Comparison of ENCODE assay signal across 8 mouse cellular contexts in the genomic region with DNA sequence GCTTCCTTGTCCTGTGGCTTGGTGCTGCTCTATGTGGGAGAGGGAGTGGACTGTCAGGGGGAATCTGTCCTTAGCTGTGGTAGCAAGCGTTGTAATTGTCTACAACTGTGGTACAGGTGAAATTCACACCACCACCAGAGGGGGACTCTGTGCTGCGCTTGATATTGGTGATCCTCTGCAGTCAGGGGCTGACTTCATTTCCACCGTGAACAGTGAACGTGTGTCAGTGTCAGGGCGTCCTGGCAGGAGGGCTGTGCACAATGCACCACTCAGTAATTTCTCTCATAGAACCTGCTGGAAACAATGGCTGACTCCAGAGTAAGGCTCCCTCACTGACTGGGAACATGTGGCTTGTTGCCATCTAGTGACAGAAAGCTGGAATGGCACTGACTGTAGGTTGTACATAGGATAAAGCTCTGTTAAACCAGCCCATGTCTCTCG.
DNase-seq lines count a peak whose midpoint lies in the region; ATAC-seq and TF ChIP-seq lines count a peak whose summit lies in the region.

No protein-coding gene starts in this region.

- H3K27me3 ChIP-seq in heart, embryonic 10.5 days (ENCODE audit: insufficient read depth, poor library complexity, severe bottlenecking), result peaks cover 11% of the 10 kb centered on the region
- no peaks in the 10 kb centered on the region for H3K27me3 ChIP-seq in cerebellum, adult 2 months (ENCODE audit: control insufficient read depth, insufficient read depth, low read length)
- H3K27me3 ChIP-seq in midbrain, embryonic 12.5 days, result peaks cover 5% of the 10 kb centered on the region; the same call in 1 of the 2 replicates

- intact Hi-C loops in left cerebral cortex, postnatal 4 days (cut with DNase I), result no loop called here

- WGBS in heart, embryonic 10.5 days, result 31% methylated on average over 6 of the region's 6 CpGs
- 16% methylated on average over 6 of the region's 6 CpGs for WGBS in cerebellum, adult 2 months
- WGBS in midbrain, embryonic 12.5 days, result 33% methylated on average over 6 of the region's 6 CpGs

- no peak overlapping the region for H3K27ac ChIP-seq in heart, embryonic 10.5 days
- H3K27ac ChIP-seq in cerebellum, adult 2 months (ENCODE audit: insufficient read depth, low read length), result no peak overlapping the region
- H3K27ac ChIP-seq in midbrain, embryonic 12.5 days (replicated peaks), result no peak overlapping the region

- DNase-seq in heart, adult 11 months, result peak; percentile 89
- no peak for DNase-seq in heart, embryonic 10.5 days (ENCODE audit: low spot score)
- DNase-seq in cerebellum, adult 2 months, result peak; percentile 36 to 54
- DNase-seq in forelimb bud, embryonic 11.5 days (ENCODE audit: low read depth, low spot score), result peak; percentile 64
- DNase-seq in kidney, adult 11 months, result peak; percentile 14
- peak; percentile 51 for DNase-seq in left cerebral cortex, postnatal 4 days
- DNase-seq in telencephalon, adult 2 months (ENCODE audit: low read depth, low spot score), result peak; percentile 49

- no peaks in the 10 kb centered on the region for H3K4me1 ChIP-seq in heart, embryonic 10.5 days
- no peaks in the 10 kb centered on the region for H3K4me1 ChIP-seq in cerebellum, adult 2 months (ENCODE audit: control insufficient read depth, insufficient read depth, low read length)
- H3K4me1 ChIP-seq in midbrain, embryonic 12.5 days, result no peaks in the 10 kb centered on the region

- TF ChIP-seq POLR2A in cerebellum, adult 2 months (IDR thresholded peaks at IDR 0.05; ENCODE audit: borderline replicate concordance, insufficient read depth, low read length), result no peak

- ATAC-seq in midbrain, embryonic 12.5 days (ENCODE audit: low FRiP score, low read depth), result peak; percentile 85

- no peaks in the 10 kb centered on the region for H3K9me3 ChIP-seq in heart, embryonic 10.5 days
- no peaks in the 10 kb centered on the region for H3K9me3 ChIP-seq in midbrain, embryonic 12.5 days

- peak; percentile 65 for TF ChIP-seq CTCF in cerebellum, adult 2 months (IDR thresholded peaks at IDR 0.05; ENCODE audit: borderline replicate concordance, insufficient read depth, low read depth, low read length)

- H3K36me3 ChIP-seq in heart, embryonic 10.5 days, result no peaks in the 10 kb centered on the region
- no peaks in the 10 kb centered on the region for H3K36me3 ChIP-seq in midbrain, embryonic 12.5 days

- no peak overlapping the region for H3K9ac ChIP-seq in midbrain, embryonic 12.5 days (replicated peaks)

- H3K4me2 ChIP-seq in midbrain, embryonic 12.5 days (replicated peaks), result no peak overlapping the region

- H3K4me3 ChIP-seq in heart, embryonic 10.5 days, result no peak overlapping the region
- H3K4me3 ChIP-seq in cerebellum, adult 2 months (replicated peaks; ENCODE audit: insufficient read depth, low read depth, low read length), result no peak overlapping the region
- H3K4me3 ChIP-seq in midbrain, embryonic 12.5 days, result no peak overlapping the region
